Mouse (Mus musculus): ENCODE data around the gene B3gnt2.

GRCm38 (mm10) chr11:22732907-22733306, 127.9 kb downstream of the B3gnt2 start:
- TF ChIP-seq CTCF (IDR thresholded peaks at IDR 0.05) (no peak), EP300 (IDR thresholded peaks at IDR 0.05) (no peak)
